Mouse (Mus musculus) neural tube, embryonic 14.5 days (tissue): Measurements from ENCODE around the gene Dapk2. TPM values are rescaled to one million over a fixed set of nuclear protein-coding genes. Genes with fewer than 3 reads are reported as not detected.

Experiments used
- ATAC-seq: fragments of 200-750 bp; cut with Nextera tagmentation; 2 replicates; pipeline ENCODE4 v1.8.0; 2017; ENCODE audit warnings: low read depth, mild to moderate bottlenecking, moderate TSS enrichment, moderate library complexity
- H3K27ac ChIP-seq: fragments of 300-500 bp; sonication (generic); 2 replicates; pipeline ENCODE4 v1.5.1; 2014; ENCODE audit warnings: low read depth, mild to moderate bottlenecking, control low read depth, low read length, moderate library complexity, mixed read lengths
- H3K27me3 ChIP-seq: fragments of 300-500 bp; sonication (generic); 2 replicates; pipeline ENCODE4 v1.6.1; 2014; ENCODE audit warnings: low read length; ENCODE audit not compliant: control insufficient read depth, insufficient read depth
- H3K36me3 ChIP-seq: fragments of 300-500 bp; sonication (generic); 2 replicates; pipeline ENCODE4 v1.6.1; 2014; ENCODE audit warnings: low read length, mixed read lengths; ENCODE audit not compliant: control insufficient read depth, insufficient read depth
- H3K4me1 ChIP-seq: fragments of 300-500 bp; sonication (generic); 2 replicates; pipeline ENCODE4 v1.6.1; 2014; ENCODE audit warnings: low read length; ENCODE audit not compliant: control insufficient read depth, insufficient read depth
- H3K4me2 ChIP-seq: fragments of 300-500 bp; sonication (generic); 2 replicates; pipeline ENCODE4 v1.6.1; 2014; ENCODE audit warnings: mild to moderate bottlenecking, low read depth, low read length, control low read depth
- H3K4me3 ChIP-seq: fragments of 300-500 bp; sonication (generic); 2 replicates; pipeline ENCODE4 v1.5.1; 2014; ENCODE audit warnings: low read depth, low read length, control low read depth, mixed read lengths
- H3K9ac ChIP-seq: fragments of 300-500 bp; sonication (generic); replicated peaks from 2 replicates; pipeline ENCODE4 v1.6.1; 2014; ENCODE audit warnings: low read depth, mild to moderate bottlenecking, control low read depth, low read length, mixed read lengths
- H3K9me3 ChIP-seq: fragments of 300-500 bp; sonication (generic); 2 replicates; pipeline ENCODE4 v1.6.1; 2016; ENCODE audit warnings: low read length; ENCODE audit not compliant: control insufficient read depth
- WGBS: fragments of 180-500 bp; shearing (Covaris S2); extraction: QIAGEN DNeasy Blood & Tissue Kit; methylation state at CpG from one replicate; pipeline ENCODE4 v1.1.7; 2014; 5-methylcytosine and 5-hydroxymethylcytosine counted together
- polyA plus RNA-seq: library from polyadenylated mRNA; unstranded; fragments of >200 nt; fragmentation: Nextera tagmentation; extraction: Ambion mirVana; gene quantifications from 2 replicates; pipeline ENCODE4 v1.2.1, GENCODE M21; 2014

The Dapk2 gene
- polyA plus RNA-seq, 1 experiment from 2014 or later: 0.25 TPM

GRCm38 (mm10) chr9:66189026-66189425 lies 31.0 kb downstream of the Dapk2 start:
- Histone ChIP-seq H3K27ac (no peak overlapping the region), H3K4me2 (no peak overlapping the region), H3K9ac (no peak overlapping the region), H3K9me3 (no peaks in the 10 kb centered on the region), H3K4me3 (no peak overlapping the region), H3K27me3 (no peaks in the 10 kb centered on the region), H3K36me3 (no peaks in the 10 kb centered on the region), H3K4me1 (no peaks in the 10 kb centered on the region)
- 57% methylated on average over 1 of the region's 1 CpGs for WGBS
- ATAC-seq: no peak

GRCm38 (mm10) chr9:66194003-66194402 lies 36.0 kb downstream of the Dapk2 start:
- no peaks in the 10 kb centered on the region for H3K36me3 ChIP-seq
- H3K4me3 ChIP-seq: no peak overlapping the region
- H3K27me3 ChIP-seq: no peaks in the 10 kb centered on the region
- no peak overlapping the region for H3K27ac ChIP-seq
- no peaks in the 10 kb centered on the region for H3K9me3 ChIP-seq
- no peak overlapping the region for H3K4me2 ChIP-seq
- ATAC-seq: no peak
- WGBS: 89% methylated on average over 3 of the region's 3 CpGs
- no peaks in the 10 kb centered on the region for H3K4me1 ChIP-seq
- H3K9ac ChIP-seq: no peak overlapping the region

- no peaks in the 10 kb centered on the region for H3K9me3 ChIP-seq
- H3K9ac ChIP-seq: no peak overlapping the region
- H3K4me3 ChIP-seq: no peak overlapping the region
- H3K27me3 ChIP-seq: no peaks in the 10 kb centered on the region
- ATAC-seq: no peak
- H3K4me2 ChIP-seq: no peak overlapping the region
- no peaks in the 10 kb centered on the region for H3K36me3 ChIP-seq
- H3K4me1 ChIP-seq: no peaks in the 10 kb centered on the region
- WGBS: 87% methylated on average over 3 of the region's 3 CpGs
- no peak overlapping the region for H3K27ac ChIP-seq
Measured at GRCm38 (mm10) chr9:66196561-66196960, 38.5 kb downstream of the Dapk2 start.

GRCm38 (mm10) chr9:66198533-66198932 lies 40.5 kb downstream of the Dapk2 start:
- WGBS: 82% methylated on average over 1 of the region's 1 CpGs
- H3K4me2 ChIP-seq: no peak overlapping the region
- no peak for ATAC-seq
- H3K4me1 ChIP-seq: no peaks in the 10 kb centered on the region
- H3K36me3 ChIP-seq: no peaks in the 10 kb centered on the region
- no peak overlapping the region for H3K27ac ChIP-seq
- H3K4me3 ChIP-seq: no peak overlapping the region
- H3K27me3 ChIP-seq: no peaks in the 10 kb centered on the region
- H3K9me3 ChIP-seq: no peaks in the 10 kb centered on the region
- no peak overlapping the region for H3K9ac ChIP-seq

- 85% methylated on average over 14 of the region's 14 CpGs for WGBS
- no peak for ATAC-seq
- H3K4me2 ChIP-seq: no peak overlapping the region
- no peaks in the 10 kb centered on the region for H3K27me3 ChIP-seq
- H3K27ac ChIP-seq: no peak overlapping the region
- no peaks in the 10 kb centered on the region for H3K9me3 ChIP-seq
- H3K4me1 ChIP-seq: no peaks in the 10 kb centered on the region
- H3K36me3 ChIP-seq: no peaks in the 10 kb centered on the region
- H3K4me3 ChIP-seq: no peak overlapping the region
- no peak overlapping the region for H3K9ac ChIP-seq
Measured at GRCm38 (mm10) chr9:66199657-66200410, 41.8 kb downstream of the Dapk2 start.

GRCm38 (mm10) chr9:66200411-66200789 lies 42.4 kb downstream of the Dapk2 start:
- H3K27me3 ChIP-seq: no peaks in the 10 kb centered on the region
- H3K9ac ChIP-seq: no peak overlapping the region
- no peak overlapping the region for H3K4me3 ChIP-seq
- H3K4me2 ChIP-seq: no peak overlapping the region
- no peak for ATAC-seq
- H3K27ac ChIP-seq: no peak overlapping the region
- H3K36me3 ChIP-seq: no peaks in the 10 kb centered on the region
- WGBS: 86% methylated on average over 5 of the region's 5 CpGs
- no peaks in the 10 kb centered on the region for H3K4me1 ChIP-seq
- no peaks in the 10 kb centered on the region for H3K9me3 ChIP-seq

GRCm38 (mm10) chr9:66201665-66202064 lies 43.6 kb downstream of the Dapk2 start:
- H3K9me3 ChIP-seq: no peaks in the 10 kb centered on the region
- no peak overlapping the region for H3K9ac ChIP-seq
- H3K4me3 ChIP-seq: no peak overlapping the region
- H3K4me1 ChIP-seq: no peaks in the 10 kb centered on the region
- no peak for ATAC-seq
- H3K27ac ChIP-seq: no peak overlapping the region
- no peaks in the 10 kb centered on the region for H3K36me3 ChIP-seq
- H3K27me3 ChIP-seq: no peaks in the 10 kb centered on the region
- WGBS: 78% methylated on average over 6 of the region's 6 CpGs
- H3K4me2 ChIP-seq: no peak overlapping the region

- Histone ChIP-seq H3K9me3 (no peaks in the 10 kb centered on the region), H3K27ac (no peak overlapping the region)
- ATAC-seq: no peak
Measured at GRCm38 (mm10) chr9:66202463-66202862, 44.4 kb downstream of the Dapk2 start.

GRCm38 (mm10) chr9:66205702-66206101 lies 47.7 kb downstream of the Dapk2 start:
- 91% methylated on average over 9 of the region's 9 CpGs for WGBS
- no peak for ATAC-seq
- Histone ChIP-seq H3K4me3 (no peak overlapping the region), H3K9ac (no peak overlapping the region), H3K4me2 (no peak overlapping the region), H3K27me3 (no peaks in the 10 kb centered on the region), H3K36me3 (no peaks in the 10 kb centered on the region), H3K9me3 (no peaks in the 10 kb centered on the region), H3K27ac (no peak overlapping the region), H3K4me1 (no peaks in the 10 kb centered on the region)

More at GRCm38 (mm10) chr9:66202463-66202862, 44.4 kb downstream of the Dapk2 start:
- Histone ChIP-seq H3K9ac (no peak overlapping the region), H3K36me3 (no peaks in the 10 kb centered on the region), H3K4me1 (no peaks in the 10 kb centered on the region), H3K4me3 (no peak overlapping the region), H3K27me3 (no peaks in the 10 kb centered on the region), H3K4me2 (no peak overlapping the region)
- 81% methylated on average over 7 of the region's 7 CpGs for WGBS
